Mouse (Mus musculus) cerebellum, adult 11 months (tissue): ENCODE results near the gene Dnm1.
A peak's percentile ranks its signal among the peaks of the same experiment; 100 is the strongest.
"Not testable (repeated sequence)": the region's sequence is repeated elsewhere in the genome, so short reads cannot be mapped to it uniquely, and the experiment has no call there.

Experiments used
- DNase-seq: peaks from one replicate; pipeline ENCODE4 v3.0.0; 2022

Dnm1 gene

DNA sequence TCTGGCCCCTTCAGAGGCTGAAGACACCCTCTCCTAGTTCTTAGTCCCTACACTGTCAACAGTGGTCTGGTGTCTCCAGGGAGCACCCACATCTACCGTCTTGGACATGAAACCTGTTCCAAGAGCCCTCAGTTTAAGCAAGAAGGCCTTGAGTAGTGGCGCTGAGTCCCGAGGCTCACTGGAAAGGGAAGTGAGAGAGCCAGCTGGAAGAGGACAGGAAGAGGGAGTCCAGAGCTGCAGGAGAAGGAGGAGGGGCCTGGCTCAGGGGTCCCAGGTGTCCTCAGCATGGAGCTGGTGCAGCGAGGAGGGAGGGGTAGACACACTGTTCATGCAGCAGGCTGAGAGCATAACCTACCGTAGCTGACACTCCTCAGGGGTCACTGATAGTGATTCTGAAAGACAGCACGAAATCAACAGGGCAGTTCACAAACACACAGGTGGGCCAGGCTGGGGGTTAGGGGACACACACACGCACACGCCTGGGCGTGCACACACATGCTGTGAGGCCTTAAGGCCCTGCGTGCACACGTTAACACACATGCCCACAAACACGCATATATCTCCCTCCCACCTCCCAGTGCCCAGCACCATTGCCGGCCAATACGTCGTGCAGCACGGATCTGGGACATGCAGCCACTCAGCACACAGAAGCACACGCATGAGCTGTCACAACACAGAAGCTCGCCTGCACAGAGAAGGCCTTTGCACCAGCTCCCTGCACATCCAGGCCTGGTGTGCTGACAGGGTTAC is 42.9 kb downstream of the Dnm1 start:
- DNase-seq, result no peak

DNA sequence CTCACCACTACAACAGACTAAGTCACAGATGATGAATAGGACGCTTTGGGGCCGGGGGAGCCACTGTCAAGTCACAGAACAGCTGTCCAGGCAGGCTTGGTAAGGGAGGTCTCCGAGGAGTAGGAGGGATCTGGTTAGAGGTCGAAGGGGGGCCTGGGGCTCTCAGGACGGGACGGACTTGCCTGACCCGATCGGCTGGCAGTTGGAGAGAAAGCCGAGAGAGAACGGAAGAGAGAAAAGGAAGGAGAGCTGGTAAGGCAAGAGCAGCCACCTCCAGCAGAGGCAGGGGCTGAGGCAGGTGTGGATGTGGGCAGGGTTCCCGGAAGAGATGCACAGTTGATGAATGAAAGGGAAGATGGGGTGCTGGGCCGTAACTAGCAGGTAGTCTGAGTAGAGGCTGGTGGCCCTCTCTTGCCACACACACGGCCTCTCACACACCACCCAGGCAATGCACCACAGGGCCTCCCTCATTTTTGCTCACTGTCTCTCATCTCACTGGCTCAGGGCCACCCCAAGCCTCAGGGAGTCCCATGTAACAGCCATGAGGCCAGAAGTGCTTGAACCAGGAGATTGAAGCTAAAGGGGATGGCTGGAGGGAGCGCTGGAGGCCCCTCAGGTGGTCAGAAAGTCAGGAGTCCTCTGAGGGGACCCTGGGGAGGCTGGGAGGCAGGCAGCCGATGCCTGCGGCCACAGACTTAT is 44.1 kb downstream of the Dnm1 start:
- no peak for DNase-seq

DNA sequence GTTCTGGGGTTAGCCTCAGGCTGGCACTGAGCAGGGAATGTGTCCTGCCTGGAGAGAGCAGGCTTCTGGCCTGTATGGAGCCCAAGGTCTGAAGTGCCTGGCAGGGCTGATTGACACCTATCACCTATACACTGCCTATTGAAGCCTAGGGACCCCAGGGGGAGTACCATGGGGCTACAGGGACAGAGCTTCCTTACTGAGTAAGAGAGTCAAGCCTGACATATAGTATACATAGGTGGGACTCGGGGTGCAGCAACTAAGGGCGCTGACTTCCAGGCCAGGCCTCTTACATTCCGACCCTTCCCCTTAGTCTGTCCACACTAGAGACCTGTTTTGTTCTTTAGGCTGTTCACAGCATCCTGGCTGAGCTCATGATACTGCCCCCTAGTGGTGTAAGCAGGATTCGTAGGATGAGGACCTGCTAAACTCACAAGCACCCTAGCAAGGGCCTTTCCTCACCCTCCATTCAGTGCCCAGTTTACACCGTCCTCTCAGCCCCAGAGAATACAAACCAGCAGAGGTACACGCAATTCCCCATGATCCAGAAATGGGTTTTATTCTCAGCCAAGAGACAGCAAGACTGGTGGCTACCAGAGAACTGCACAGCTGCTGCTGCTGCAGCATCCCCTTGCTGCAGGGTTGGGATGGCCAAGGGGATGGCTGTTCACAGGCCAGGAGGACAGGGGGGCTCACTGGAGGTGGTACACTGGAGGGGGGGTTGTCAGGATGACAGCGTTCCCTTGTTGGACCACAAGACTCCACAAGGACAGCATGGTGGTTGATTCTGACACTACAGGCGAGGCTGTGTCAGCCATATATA is 45.0 kb downstream of the Dnm1 start:
- DNase-seq, result peak; percentile 74

DNA sequence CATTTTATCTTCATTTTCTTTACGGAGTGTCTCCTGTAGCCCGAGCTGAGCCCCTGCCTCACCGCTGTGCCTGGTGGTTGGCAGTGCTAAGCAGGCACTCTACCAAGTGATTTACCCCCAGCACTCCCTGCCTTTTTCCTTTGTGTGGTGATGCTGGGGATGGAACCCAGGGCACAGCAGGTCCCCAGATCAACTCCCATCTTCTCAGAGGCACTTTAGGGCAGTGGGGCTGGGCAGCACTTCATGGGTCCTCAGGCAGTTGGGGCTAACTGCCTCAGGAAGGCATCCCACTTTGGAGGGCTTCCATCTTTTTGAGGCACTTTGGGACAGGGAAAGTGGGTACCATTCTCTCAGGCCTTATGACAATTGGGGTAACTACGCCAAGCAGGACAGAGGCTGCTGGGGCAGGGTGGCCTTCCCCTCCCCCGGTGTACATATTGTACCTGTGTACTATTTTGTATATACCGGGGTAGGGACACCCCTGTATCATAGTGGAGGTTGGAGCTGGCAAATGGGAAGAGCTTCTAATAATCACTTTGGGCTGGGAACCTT is 45.8 kb downstream of the Dnm1 start:
- no peak for DNase-seq

DNA sequence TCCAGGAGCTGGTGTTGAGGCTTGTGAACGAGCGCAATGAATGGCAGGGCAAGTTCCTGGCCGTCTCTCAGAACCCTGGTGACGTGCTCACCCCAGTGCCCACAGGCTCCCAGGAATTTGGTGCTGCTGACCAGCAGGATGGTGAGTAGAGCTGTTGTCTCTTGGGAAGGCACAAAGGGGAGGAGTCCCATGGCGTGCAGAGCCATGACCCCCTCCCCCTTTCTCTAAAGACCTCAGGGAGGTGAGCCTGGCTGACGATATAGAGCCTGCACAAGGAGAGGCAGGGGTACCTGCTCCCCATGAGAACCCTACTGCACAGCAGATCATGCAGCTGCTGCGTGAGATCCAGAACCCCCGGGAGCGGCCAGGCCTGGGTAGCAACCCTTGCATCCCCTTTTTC is 47.0 kb downstream of the Dnm1 start:
- DNase-seq, result no peak

DNA sequence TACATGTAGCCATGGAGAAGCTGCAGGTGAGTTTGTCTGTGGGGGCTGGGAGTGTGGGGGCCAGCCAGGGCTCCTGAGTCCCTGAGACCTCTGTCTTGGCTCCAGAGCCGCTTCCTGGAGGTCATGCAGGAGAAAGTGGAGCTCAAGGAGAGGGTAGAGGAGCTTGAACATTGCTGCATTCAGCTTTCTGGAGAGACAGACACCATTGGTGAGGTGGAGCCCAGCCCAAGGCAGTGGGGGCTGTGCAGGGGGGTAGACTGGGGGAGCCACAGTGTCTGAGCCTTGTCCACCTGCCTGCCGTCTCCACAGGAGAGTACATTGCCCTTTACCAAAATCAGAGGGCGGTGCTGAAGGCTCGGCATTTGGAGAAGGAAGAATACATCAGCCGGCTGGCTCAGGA is 47.5 kb downstream of the Dnm1 start:
- no peak for DNase-seq

DNA sequence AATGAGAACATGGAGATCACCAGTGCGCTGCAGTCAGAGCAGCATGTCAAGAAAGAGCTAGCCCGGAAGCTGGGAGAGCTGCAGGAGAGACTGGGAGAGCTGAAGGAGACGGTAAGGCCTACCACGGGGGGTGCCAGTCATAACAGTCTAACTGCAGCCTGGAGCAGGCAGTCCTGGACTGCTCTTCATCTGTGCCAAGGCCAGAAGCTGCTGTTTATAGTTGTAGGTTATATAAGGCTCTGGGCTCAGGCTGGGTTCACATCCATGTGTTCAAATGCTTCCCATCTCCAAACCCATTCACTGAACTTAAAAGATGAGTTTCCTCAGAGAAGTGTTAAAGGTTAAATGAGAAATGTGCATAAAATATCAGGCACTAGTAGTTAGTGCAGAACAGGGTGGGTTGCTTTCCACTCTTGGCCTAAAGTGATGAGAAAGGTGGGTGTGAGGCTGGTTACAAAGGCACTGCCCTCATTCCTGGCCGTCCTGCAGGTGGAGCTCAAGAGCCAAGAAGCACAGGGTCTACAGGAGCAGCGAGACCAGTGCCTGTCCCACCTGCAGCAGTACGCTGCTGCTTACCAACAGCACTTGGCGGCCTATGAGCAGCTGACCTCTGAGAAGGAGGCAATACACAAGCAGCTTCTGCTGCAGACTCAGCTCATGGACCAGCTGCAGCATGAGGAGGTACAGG is 48.8 kb downstream of the Dnm1 start:
- DNase-seq, result peak; percentile 77

DNA sequence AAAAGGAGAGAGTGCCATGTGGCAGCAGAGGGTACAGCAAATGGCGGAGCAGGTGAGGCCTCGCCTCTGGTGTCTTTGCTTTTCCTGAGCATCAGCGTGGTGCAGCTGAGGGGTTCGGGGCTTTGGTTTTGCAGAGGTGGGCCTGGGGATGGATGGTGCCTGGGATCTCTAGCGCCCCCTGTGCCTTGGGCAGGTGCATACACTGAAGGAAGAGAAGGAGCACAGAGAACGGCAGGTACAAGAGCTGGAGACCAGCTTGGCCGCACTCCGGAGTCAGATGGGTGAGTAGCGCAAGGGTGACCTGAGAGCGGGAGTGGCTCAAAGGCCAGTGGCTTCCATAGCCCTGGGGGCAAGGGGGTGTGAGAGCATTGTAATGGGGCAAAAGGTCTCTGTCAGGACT is 50.2 kb downstream of the Dnm1 start:
- DNase-seq, result no peak

DNA sequence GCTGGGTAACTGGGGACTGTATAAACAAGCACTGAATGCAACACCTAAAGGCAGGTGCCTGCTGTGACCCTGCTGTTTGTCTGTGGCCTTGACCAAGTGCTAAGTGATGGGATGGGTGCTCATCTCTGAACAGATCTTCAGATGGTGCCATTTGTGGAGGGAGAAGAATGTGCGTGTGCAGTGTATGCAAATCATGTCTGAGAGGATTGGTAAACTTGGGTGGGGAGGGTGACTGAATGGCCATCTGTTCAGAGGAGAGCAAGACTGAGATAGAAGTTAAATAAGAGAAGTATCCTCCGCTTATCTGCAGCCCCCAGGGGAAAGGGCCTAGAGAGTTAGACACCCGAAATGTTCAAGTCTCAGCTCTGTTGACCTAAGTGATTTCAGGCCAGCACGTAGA is 53.7 kb downstream of the Dnm1 start:
- no peak for DNase-seq

DNA sequence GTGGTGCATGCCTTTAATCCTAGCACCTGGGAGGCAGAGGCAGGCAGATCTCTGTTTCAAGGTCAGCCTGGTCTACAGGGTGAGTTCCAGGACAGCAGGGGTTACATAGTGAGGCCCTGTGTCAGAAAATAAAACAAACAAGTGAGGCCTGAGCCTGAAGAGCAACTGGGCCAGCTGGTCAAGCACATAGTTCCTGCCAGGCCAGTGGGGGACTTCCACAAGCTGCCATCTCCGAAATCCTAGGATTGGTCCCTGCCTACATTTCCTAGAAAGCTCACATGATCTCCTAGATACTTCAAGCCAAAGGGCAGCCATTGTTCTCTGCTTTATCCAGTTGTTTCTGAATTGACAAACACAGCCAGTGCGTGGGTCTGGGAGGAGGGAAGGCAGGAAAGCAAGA is 57.3 kb downstream of the Dnm1 start:
- DNase-seq, result not testable (repeated sequence)

DNA sequence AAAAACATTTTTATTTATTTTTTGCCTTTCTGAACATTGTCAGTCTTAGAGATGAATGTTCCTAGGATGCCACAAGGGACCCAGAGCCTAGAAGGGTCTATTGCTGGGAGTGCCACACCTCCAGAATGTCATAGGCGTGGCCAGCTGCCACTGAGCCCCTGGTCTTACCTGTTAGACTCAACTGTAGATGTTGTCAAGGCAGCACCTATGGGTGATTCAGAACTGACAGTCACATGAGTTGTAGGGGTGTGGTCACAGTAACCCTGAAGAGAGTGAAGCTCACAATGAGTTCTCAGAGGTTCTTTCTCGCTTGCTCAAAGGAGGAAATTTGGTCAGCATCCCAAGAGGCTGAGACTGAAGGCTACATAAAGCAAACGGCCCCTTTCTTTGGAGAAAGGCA is 57.9 kb downstream of the Dnm1 start:
- no peak for DNase-seq

DNA sequence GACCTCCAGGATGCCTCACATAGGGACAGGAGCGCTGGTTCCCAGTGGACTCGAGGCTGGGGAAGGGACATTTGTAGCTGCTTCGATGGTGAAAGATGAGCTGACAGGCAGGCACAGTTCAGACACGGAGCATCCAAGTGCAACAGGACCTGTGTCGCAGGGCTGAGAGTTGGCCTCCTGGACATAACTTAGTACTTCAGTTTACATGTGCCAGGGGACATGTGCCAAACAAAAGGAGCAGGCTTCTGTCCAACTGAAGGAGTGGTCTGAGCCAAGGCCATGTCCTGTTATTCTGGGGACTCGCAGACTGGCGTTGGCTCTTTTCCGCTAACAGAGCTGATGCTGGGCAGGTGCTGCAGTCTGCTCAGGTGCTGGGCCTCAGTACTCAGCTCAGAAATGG is 58.8 kb downstream of the Dnm1 start:
- DNase-seq, result peak; percentile 54

DNA sequence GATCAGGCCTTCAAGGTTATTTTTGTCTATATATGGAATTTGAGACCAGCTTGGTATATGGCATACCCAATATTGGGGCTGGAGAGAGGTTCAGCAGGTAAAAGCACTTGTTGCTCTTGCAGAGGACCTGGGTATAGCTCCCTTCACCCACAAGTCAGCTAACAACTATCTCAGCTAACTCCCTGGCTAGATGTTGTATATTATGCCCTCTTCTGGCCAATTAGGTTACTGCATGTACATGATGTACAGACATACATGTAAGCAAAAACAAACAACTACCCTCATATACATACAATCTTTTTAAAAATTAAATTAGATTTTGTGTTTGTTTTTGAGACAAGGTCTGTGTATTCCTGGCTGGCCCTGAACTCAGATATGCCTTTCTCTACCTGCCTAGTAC is 63.6 kb downstream of the Dnm1 start:
- no peak for DNase-seq

DNA sequence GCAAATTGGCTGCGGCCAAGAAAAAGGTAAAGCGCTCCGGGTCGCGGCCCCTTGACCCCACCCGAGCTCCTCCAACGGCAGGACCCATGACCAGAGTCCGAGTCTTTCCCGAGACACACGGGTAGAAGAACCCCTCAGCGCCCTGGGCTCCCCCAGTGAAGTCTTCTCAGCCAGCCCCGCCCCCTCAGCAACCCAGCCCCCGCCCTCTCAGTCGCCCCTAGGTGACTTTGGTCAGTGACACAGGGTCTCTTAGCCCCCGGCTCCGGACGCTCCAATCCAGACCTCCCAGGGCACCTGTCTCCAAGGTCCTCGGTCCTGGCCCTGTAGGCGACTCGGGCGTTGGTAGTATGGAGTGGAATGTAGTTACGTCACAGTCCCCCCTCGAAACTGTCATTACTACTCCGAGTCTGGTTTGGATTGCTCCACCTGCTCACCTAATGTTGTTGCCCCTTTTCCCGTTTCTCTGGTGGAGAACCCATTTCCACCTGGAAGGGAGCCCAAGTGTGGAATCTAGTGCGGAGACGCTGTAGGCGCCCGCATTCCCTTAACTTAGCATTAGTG is 64.7 kb downstream of the Dnm1 start:
- peak; percentile 53 for DNase-seq

DNA sequence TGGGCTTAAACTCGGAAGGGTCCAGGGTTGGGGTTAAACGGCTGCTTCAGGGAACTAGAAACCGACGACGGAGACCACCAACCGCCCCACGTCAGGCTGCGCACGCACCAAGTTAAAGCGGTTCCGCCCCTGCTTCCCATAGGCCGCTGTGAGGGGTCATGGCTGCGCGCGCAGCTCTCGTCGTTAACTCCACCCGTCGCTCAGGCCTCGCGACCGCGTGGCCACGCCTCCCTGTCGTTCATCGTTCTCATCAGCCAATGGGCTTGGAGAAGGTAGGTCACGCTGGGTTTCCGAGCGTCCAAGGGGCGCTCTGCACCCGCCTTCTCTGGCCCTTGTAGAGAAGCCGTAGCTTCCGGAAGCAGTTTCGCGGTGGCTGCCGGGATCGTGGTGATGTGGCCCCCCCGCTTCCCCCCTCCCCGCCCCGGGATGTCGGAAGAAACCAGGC is 65.2 kb downstream of the Dnm1 start, which contains the start of gene Swi5:
Gene Swi5 (minus strand): TSS at position 153 of the 445 bp plus-strand sequence.
- peak; percentile 99 for DNase-seq

DNA sequence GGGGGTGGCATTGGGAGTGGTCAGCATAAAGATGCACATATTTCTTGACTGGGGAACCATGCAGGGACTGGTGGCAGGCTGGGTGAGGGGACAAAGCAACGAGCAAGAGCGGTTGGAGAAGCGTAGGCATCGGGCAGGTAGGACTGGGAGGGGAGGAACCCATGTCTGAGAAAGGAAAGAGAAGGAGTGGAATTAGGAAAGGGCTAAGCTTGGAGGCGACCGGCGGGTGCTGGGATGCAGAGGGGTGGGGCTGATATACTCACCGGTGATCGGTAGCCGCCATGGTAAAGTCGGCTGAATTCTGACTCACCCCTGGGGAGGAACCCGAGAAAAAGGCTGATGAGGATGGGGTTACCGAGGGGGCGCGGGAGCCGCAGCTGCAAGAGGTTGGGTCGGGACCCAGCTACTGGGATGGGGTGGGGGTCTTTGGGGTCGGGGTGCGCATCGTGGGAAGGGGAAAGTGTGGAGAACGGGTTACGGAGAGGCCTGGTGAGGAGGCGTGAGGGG is 65.8 kb downstream of the Dnm1 start, which contains the start of gene Golga2:
Gene Golga2 (plus strand): TSS at position 51 of the 507 bp plus-strand sequence.
- no peak for DNase-seq

DNA sequence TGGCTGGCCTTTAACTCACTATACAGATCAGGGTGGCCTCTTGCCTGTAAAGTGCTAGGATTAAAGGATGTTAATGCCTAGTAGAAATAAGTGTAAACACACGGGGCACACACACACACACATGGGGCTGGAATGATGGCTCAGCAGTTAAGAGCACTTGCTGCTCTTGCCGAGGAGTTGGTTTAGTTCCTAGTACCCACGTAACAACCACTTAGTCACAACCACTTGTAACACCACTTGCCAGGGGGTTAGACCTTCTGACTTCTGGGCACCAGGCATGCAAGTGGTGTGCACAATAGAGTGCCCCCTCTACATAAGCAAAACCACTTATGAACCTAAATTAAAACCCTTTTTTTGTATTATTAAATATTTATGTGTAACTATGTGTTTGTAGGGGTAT is 69.2 kb downstream of the Dnm1 start:
- no peak for DNase-seq

DNA sequence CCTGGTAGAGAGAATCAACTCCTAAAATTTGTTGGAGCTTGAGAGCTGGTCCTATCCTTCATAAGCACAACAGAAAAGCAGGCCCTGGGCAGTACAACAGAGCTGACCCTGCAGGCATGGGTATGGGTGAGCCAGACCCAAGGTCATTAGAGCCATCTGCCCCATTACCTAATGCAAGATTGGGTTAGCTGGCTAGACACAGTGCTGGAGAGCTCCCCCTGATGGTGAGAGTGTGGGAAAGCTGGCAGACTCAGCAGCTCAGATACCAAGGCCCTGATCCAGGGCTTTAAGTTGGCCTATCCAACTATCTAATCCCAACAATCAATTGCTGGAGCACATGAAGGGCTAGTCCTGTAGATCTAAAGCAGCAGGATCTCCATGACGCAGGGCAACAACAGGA is 70.4 kb downstream of the Dnm1 start:
- peak; percentile 44 for DNase-seq

DNA sequence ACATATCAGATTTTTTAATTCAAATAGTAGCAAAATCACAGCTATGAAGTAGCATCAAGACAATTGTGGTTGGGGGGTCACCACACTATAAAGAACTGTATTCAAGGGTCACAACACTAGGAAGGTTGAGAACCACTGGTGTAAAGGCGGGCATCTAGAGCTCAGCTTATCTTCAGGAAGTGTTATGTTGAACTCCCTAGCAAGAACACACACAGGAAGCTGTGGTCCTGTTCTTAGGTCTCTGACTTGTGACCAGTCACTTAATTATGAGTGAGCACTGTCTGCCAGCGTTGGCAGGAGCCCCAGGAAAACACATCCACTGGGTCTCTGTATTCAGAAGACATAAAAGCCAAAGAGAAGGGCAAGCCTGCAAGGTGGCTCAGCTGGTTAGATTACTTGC is 70.8 kb downstream of the Dnm1 start:
- DNase-seq, result no peak

DNA sequence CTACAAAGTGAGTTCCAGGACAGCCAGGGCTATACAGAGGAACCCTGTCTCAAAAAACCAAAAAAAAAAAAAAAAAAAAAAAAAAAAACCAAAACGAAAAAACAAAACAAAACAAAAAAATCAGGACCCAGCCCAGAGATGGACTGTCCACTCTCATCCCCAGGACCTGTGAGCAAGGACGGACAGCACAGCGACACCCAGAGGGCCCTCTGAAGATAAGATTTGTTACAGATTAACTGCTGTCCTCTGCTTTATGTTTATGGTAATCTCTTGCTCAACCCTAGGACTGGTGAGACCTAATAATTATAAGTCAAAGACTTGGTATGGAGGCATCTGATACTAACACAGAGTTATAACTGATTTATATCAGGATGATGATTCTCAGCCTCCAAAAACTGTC is 77.3 kb downstream of the Dnm1 start:
- no peak for DNase-seq

DNA sequence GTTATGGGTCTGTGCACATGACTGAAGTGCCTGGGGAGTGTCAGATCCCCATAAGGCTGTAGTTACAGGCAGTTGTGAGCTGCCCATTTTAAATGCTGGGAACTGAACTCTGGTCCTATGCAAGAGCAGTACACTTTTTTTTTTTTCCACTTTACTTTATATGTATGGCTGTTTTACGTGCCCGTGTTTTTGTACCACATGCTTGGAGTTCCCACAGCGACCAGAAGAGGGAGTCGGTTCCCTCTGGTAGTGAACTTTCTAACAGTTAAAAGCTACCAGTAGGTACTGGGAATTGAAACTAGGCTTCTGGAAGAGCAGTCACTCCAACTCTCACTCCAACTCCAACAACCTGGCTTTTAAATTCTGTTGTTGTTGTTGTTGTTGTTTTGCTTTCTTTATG is 92.5 kb downstream of the Dnm1 start:
- no peak for DNase-seq
